Mouse (Mus musculus): ENCODE results near the gene Ralgps2.

- TF ChIP-seq CTCF (IDR thresholded peaks at IDR 0.05; ENCODE audit: control insufficient read depth, insufficient read depth, insufficient replicate concordance, low read depth, low read length) (no peak), POLR2A (IDR thresholded peaks at IDR 0.05; ENCODE audit: control insufficient read depth, low read depth, low read length) (no peak)
Measured at GRCm38 (mm10) chr1:156852409-156852808, 87.0 kb downstream of the Ralgps2 start.
